Mouse (Mus musculus): Measurements from ENCODE around the gene Speer4b. TPM values are rescaled to one million over a fixed set of nuclear protein-coding genes. Genes with fewer than 3 reads are reported as not detected.
"Not testable (repeated sequence)": the region's sequence is repeated elsewhere in the genome, so short reads cannot be mapped to it uniquely, and the experiment has no call there.

Gene Speer4b
- total RNA-seq (2015) (not detected in 2 replicates), total RNA-seq (2017) (not detected in 2 replicates)

GRCm38 (mm10) chr5:27501338-27501737, at the start of gene Speer4b:
Gene Speer4b, minus strand, starts transcription at chr5:27501438.
- ATAC-seq (replicated peaks; ENCODE audit: poor library complexity): not testable (repeated sequence)

GRCm38 (mm10) chr5:27549291-27549690, 48.1 kb upstream of the Speer4b start:
- ATAC-seq (replicated peaks; ENCODE audit: poor library complexity): no peak

GRCm38 (mm10) chr5:27544816-27545270, 43.6 kb upstream of the Speer4b start:
- no peak for ATAC-seq (replicated peaks; ENCODE audit: poor library complexity)

GRCm38 (mm10) chr5:27526906-27527305, 25.7 kb upstream of the Speer4b start:
- no peak for ATAC-seq (replicated peaks; ENCODE audit: poor library complexity)

- ATAC-seq (replicated peaks; ENCODE audit: poor library complexity): no peak
These were observed 17.5 kb upstream of the Speer4b start for GRCm38 (mm10) chr5:27518716-27519115.

GRCm38 (mm10) chr5:27490942-27491341, 10.3 kb downstream of the Speer4b start:
- ATAC-seq (replicated peaks; ENCODE audit: poor library complexity): no peak

GRCm38 (mm10) chr5:27486138-27486537, 15.1 kb downstream of the Speer4b start:
- no peak for ATAC-seq (replicated peaks; ENCODE audit: poor library complexity)

- no peak for ATAC-seq (replicated peaks; ENCODE audit: poor library complexity)
These were observed 19.5 kb downstream of the Speer4b start for GRCm38 (mm10) chr5:27481706-27482105.

- ATAC-seq (replicated peaks; ENCODE audit: poor library complexity): no peak
These were observed 26.2 kb downstream of the Speer4b start for GRCm38 (mm10) chr5:27474964-27475465.

GRCm38 (mm10) chr5:27457686-27458085, 43.6 kb downstream of the Speer4b start:
- no peak for ATAC-seq (replicated peaks; ENCODE audit: poor library complexity)

GRCm38 (mm10) chr5:27456981-27457380, 44.3 kb downstream of the Speer4b start:
- ATAC-seq (replicated peaks; ENCODE audit: poor library complexity): no peak

- ATAC-seq (replicated peaks; ENCODE audit: poor library complexity): no peak
These were observed 46.9 kb downstream of the Speer4b start for GRCm38 (mm10) chr5:27454386-27454785.

GRCm38 (mm10) chr5:27453201-27453845, 47.9 kb downstream of the Speer4b start:
- no peak for ATAC-seq (replicated peaks; ENCODE audit: poor library complexity)

Measured in megakaryocyte progenitor cell, adult 5-6 weeks (primary cell).